Mouse (Mus musculus) natural killer cell, adult 2 months (primary cell): ENCODE measurements around the gene Lrriq1.

Experiments used
- DNase-seq, 2 experiments: peaks; one replicate each; pipeline ENCODE4 v3.0.0; 2022; ENCODE audit warnings: low spot score in 2 of 2

Lrriq1 gene

DNA sequence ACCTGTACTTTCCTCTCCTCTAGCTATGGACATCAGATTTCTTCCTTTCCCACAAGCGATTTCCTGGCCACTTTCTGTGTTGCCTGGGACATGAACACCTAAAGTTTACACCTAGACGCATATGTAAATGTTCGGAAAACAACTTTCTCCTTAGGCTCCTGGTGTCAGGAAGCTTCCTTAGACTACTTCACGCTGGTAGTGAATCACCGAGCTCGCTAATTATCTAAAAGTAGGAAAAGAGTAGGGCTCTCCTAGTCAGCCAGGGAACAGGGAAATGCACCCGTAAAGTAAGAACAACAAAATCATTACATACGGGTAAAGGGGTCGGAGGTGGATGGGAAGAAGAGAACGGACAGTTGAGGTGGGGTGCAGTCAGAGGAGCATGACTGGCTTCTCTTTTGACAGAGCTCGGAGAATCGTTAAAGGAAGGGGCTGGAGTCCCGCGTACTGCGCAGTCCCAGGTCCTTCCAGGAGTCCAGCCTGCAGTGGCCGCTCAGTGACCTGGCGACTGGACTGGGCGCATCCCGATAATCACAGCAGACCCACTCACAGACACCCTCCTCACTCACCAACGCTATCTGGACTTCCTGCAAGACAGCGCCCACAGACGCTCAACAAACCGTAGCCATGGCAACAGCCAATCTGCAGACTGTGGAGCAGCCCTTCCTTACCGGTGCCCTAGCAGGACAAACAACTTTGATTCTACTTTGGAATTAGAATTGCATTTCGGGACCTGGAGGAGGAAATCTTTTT lies at the start of gene Lrriq1:
Gene Lrriq1 (minus strand): TSS at position 616 of the 753 bp plus-strand sequence.
- DNase-seq: no peak

- DNase-seq: no peak
Measured at GRCm38 (mm10) chr10:103253842-103254803, 18.0 kb upstream of the Lrriq1 start.

GRCm38 (mm10) chr10:103236460-103236772 lies 294 bp upstream of the Lrriq1 start:
- DNase-seq: no peak

GRCm38 (mm10) chr10:103226646-103227045 lies 9.5 kb downstream of the Lrriq1 start:
- DNase-seq: no peak

GRCm38 (mm10) chr10:103194655-103195328 lies 41.3 kb downstream of the Lrriq1 start:
- DNase-seq: no peak

GRCm38 (mm10) chr10:103145769-103146379 lies 90.2 kb downstream of the Lrriq1 start:
- no peak for DNase-seq

- no peak for DNase-seq
Measured at GRCm38 (mm10) chr10:103144927-103145768, 91.0 kb downstream of the Lrriq1 start.

GRCm38 (mm10) chr10:103142526-103142925 lies 93.6 kb downstream of the Lrriq1 start:
- no peak for DNase-seq

DNA sequence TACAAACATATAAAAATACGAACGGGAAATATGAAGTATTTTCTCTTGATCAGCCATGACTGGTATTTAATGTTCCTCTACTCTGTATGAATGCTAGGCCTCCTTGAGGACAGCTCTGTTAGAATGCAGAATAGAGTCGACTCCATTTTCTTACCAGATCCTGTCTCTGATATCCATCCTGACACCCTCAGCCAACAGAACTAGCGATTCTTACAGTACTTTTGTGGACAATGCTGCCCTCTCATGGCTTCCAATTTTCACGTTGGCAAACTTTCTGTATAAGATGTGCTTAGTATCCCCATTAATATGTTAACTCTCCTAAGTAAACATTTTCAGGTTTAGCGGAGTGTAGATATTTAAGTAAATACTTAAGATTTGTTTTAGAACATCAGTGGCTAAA lies 94.6 kb downstream of the Lrriq1 start:
- DNase-seq: no peak

GRCm38 (mm10) chr10:103140609-103141008 lies 95.5 kb downstream of the Lrriq1 start:
- no peak for DNase-seq

GRCm38 (mm10) chr10:103114629-103115028 lies 121.5 kb downstream of the Lrriq1 start:
- no peak for DNase-seq

- DNase-seq: no peak
Measured at GRCm38 (mm10) chr10:103108090-103108489, 128.0 kb downstream of the Lrriq1 start.

GRCm38 (mm10) chr10:103086101-103086500 lies 150.0 kb downstream of the Lrriq1 start:
- no peak for DNase-seq

DNA sequence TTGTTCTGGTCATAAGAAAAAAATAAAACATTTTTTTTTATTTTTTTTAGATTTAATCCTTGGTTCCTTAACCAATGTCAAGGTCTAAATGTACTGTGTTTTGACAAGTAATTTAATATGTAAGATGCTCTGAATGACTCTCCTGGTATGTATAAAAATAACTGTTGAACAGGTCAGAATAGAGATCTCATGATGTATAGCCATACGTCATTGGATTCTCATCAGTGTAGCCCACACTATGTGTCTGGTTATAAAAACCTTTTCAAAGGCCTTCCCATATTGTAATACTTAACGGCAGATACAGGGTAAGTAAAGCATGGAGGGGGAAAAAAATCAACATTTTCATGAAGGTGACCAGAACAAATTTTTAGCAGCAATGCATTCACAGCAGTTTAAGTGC lies 186.5 kb downstream of the Lrriq1 start:
- DNase-seq: no peak

DNA sequence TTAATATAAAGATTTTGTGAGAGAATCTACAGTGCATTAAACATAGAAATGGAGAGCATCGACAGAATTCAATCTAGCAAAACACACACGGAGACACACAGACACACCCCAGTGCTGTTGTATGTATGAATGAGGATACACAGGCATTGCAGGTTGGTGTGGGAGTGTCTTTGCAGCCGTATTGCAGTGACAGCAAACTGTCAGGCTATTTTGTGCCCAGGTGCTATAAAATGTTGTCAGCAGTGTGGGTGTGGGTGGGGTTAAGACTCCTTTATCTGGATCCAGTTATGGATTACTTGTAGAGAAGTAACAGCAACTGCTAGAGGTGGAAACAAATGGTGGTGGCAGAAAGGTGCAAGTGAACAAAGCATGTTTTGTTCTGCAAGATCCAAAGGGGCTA lies 189.5 kb downstream of the Lrriq1 start:
- DNase-seq: no peak

GRCm38 (mm10) chr10:103045019-103045418 lies 191.1 kb downstream of the Lrriq1 start:
- DNase-seq: no peak

DNA sequence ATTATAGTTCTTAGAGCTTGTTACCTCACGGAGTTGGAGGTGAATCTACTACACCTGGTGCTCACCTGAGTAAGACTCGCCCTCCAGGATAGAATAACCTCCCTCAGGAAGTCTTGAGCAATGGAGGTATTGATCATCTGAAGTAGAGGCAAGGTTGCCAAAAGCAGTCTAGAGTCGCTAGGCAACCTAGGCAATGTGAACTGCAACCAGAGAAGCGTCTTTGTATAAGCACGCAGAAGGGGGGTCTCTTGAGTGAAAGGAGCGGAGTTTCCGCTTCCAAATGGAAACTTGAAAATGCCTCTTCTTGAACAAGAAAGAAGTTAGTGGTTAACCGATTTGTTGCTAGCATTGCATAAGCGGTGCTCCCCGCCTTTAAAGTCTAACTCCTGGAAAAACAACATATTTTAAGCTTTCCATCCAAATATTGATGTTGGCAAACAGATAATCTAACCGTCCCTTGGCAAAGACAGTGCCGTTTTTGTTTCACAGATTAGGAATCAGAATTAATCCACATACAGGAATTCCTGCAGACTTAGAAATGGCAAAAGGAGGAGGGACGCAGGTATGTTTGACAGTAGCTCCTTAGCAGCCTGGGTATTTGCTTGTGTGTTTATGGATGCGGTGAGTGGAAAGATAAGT lies 201.0 kb downstream of the Lrriq1 start:
- no peak for DNase-seq

DNA sequence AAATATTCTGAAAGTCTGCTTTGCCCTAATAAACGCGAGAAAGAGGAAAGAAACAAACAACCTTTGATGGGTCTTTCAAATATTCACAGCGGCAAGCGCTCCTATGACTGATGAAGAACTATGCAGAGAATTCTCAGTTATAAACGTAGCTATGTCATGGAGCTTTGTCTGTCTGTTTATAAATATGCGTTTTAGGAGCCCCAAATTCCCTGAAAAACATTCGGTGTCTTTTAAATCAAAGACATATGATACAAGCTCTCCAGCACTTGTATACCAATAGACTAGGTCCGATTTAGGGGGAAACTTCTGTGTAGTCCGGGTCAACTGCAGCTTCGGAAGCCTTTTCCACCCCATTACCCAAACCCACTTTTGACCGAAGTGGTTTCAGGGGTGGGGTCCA lies 205.2 kb downstream of the Lrriq1 start:
- no peak for DNase-seq

DNA sequence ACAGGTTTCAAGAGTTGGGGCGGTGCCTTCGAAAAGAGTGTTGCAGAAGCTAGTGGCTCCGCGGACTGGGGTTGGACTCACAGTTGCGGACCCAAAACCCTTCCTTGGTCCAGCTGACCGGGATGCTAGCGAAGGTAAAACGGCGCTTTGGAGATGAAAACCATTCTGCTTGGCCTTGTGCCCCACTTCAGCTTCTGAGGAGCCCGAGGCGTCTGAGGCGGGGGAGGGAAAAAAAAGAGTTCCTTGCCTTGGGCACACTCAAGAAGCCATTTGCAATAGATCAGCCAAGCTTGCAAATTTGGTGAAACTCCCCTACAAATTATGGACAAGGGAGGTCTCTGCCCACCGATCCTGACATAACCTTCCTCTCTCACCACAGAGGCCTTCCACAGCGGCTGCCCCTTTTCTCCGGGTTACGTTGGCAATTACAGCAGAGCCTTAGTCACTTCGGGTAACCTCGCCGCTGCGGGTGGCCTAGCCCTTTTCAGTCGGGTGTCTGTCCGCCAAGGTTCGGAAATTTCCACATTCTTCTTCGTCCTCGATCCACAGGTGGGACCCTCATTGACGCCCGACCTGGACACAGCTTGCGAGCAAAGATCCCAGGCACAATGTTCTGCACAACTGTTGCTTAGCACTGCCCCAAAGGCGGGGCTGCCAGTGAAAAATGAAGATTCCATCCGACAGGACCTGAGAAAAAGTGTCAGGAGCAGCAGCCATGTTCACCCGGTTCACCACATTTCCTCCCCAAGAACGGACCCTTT lies 206.2 kb downstream of the Lrriq1 start, which contains the start of gene Alx1:
Gene Alx1 (minus strand): TSS at position 486 of the 761 bp plus-strand sequence.
- no peak for DNase-seq
